13 mouse cellular contexts compared by ENCODE assay signal in the genomic region with DNA sequence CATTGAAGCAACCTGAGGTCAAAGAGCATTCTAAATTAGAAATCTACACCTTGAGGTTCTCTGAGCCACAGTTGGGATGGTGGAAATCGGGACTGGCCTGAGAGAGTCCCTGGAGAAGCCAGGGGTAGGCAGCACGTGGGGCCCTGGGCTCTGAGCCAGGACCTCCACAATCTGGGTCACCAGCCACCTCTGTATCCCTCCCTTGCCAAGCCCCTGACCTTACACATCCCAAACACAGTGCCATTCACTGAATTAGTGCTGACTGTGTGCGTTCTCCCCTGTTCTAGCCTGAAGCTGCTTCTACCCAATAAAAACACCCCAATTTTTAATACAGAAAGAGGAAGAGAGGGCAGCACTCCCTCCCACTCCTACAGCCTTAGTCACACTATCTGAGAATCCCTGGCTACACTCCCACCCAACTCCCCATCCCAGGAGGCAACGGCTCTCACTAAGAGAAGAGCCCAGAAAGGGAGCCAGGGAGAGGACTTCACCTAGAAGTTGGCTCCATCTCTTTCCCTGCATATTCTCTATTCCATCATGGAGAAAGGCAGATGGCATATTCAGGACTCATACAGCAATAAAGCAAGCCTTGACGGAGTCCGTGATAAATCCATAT. TPM values are rescaled to one million over a fixed set of nuclear protein-coding genes. Genes with fewer than 3 reads are reported as not detected.
DNase-seq lines count a peak whose midpoint lies in the region; ATAC-seq lines count a peak whose summit lies in the region.
"Had no signal": no experiment of that assay in that cellular context is flagged by ENCODE, and none has a peak within 500 bp of the region (broad histone marks: within the 10 kb centered on the region; RNA-seq: fewer than 3 reads in every experiment).

No protein-coding gene starts in this region.

- DNase-seq in adrenal gland, adult (ENCODE audit: inconsistent age in 2 of 2, low spot score in 1 of 2): peak; percentile 47 to 81
- DNase-seq in adrenal gland, postnatal 4 days (ENCODE audit: low spot score in 2 of 2): no peak
- DNase-seq in kidney, postnatal 36 days: peak; percentile 23 to 43
- no peak for DNase-seq in kidney, adult 9 months
- DNase-seq in adrenal gland, adult 8-10 months: peak; percentile 56
- no peak for DNase-seq in spleen, postnatal 36 days (ENCODE audit: low spot score in 2 of 2)
- no peak for DNase-seq in liver
- DNase-seq: kidney, adult 11 months; lung, postnatal 4 days had no signal

- H3K36me3 ChIP-seq in heart, embryonic 16.5 days (ENCODE audit: control insufficient read depth, insufficient read depth): peaks cover 13% of the 10 kb centered on the region

- H3K9me3 ChIP-seq in heart, embryonic 16.5 days (replicated peaks; ENCODE audit: control insufficient read depth, low read length): no peaks in the 10 kb centered on the region
- H3K9me3 ChIP-seq: embryonic facial prominence, embryonic 12.5 days; limb, embryonic 12.5 days had no signal

- H3K4me3 ChIP-seq in heart, embryonic 16.5 days (ENCODE audit: low read length): no peak overlapping the region
- H3K4me3 ChIP-seq: embryonic facial prominence, embryonic 12.5 days; limb, embryonic 12.5 days had no signal

- no peak overlapping the region for H3K9ac ChIP-seq in heart, embryonic 16.5 days (ENCODE audit: low read length)
- H3K9ac ChIP-seq: embryonic facial prominence, embryonic 12.5 days; limb, embryonic 12.5 days had no signal

- ATAC-seq in heart, embryonic 16.5 days (replicated peaks; ENCODE audit: extremely low read depth, insufficient read depth, low FRiP score): peak; percentile 87

- H3K4me1 ChIP-seq in heart, embryonic 16.5 days (ENCODE audit: control insufficient read depth, insufficient read depth, low read length): peaks cover 8% of the 10 kb centered on the region
- H3K4me1 ChIP-seq: embryonic facial prominence, embryonic 12.5 days; limb, embryonic 12.5 days had no signal

- 40% methylated on average over 6 of the region's 6 CpGs for WGBS in heart, embryonic 16.5 days

- no peak overlapping the region for H3K4me2 ChIP-seq in heart, embryonic 16.5 days (ENCODE audit: low read depth, low read length)
- H3K4me2 ChIP-seq: embryonic facial prominence, embryonic 12.5 days; limb, embryonic 12.5 days had no signal

- H3K27ac ChIP-seq in heart, embryonic 16.5 days (ENCODE audit: low read length): no peak overlapping the region
- H3K27ac ChIP-seq: embryonic facial prominence, embryonic 12.5 days; limb, embryonic 12.5 days had no signal

- H3K27me3 ChIP-seq in heart, embryonic 16.5 days (ENCODE audit: control insufficient read depth, insufficient read depth, low read length): no peaks in the 10 kb centered on the region; the same call in 1 of the 2 replicates
- H3K27me3 ChIP-seq: embryonic facial prominence, embryonic 12.5 days; limb, embryonic 12.5 days had no signal

RNA-seq across cellular contexts. Expression of gene Col6a3, which starts 46.4 kb away (rescaled TPM):
- total RNA-seq in adrenal gland, postnatal 4 days (2021): 100 to 1,000 TPM; 124 to 131 TPM
- 10 to 100 TPM; 14.7 to 40.9 (median 19.8) TPM for total RNA-seq in adrenal gland, adult 8-10 months (2022)
- polyA plus RNA-seq in heart, embryonic 16.5 days (2015; fragmentation: Nextera tagmentation; extraction: Ambion mirVana): 29.4 and 35.2 TPM in 2 replicates
- total RNA-seq: MEL had no signal

Comparison
In these comparisons a context has a peak if more than half of its experiments do, and no peak if none do; other contexts are left out.
1. DNase-seq: peak in adrenal gland, adult (2 of 2), kidney, postnatal 36 days (2 of 2) and adrenal gland, adult 8-10 months (single experiment); none in adrenal gland, postnatal 4 days (0 of 2), kidney, adult 9 months (single experiment), spleen, postnatal 36 days (0 of 2) and liver (single experiment).